Mouse (Mus musculus): ENCODE measurements around the gene Synj2.

- TF ChIP-seq CTCF (IDR thresholded peaks at IDR 0.05; ENCODE audit: low read depth, low read length) (no peak), POLR2A (IDR thresholded peaks at IDR 0.05; ENCODE audit: extremely low read depth, insufficient read depth, low read length) (no peak)
Measured at GRCm38 (mm10) chr17:5977921-5978504, 36.9 kb downstream of the Synj2 start.
